Mouse (Mus musculus) liver, embryonic 15.5 days (tissue): ENCODE results near the gene Fitm2. TPM values are rescaled to one million over a fixed set of nuclear protein-coding genes. Genes with fewer than 3 reads are reported as not detected.
"Not testable (repeated sequence)": the region's sequence is repeated elsewhere in the genome, so short reads cannot be mapped to it uniquely, and the experiment has no call there.

Experiments used
- ATAC-seq: fragments of 200-750 bp; cut with Nextera tagmentation; 2 replicates; pipeline ENCODE4 v1.8.0; 2017; ENCODE audit warnings: moderate number of reproducible peaks, mild to moderate bottlenecking, moderate library complexity; ENCODE audit not compliant: insufficient read depth
- H3K27ac ChIP-seq: fragments of 300-500 bp; sonication (generic); replicated peaks from 2 replicates; pipeline ENCODE4 v1.5.1; 2015; ENCODE audit warnings: mild to moderate bottlenecking, inconsistent platforms
- H3K27me3 ChIP-seq: fragments of 300-500 bp; sonication (generic); 2 replicates; pipeline ENCODE4 v1.6.1; 2015; ENCODE audit warnings: mild to moderate bottlenecking, inconsistent platforms
- H3K36me3 ChIP-seq: fragments of 300-500 bp; sonication (generic); replicated peaks from 2 replicates; pipeline ENCODE4 v1.6.1; 2015; ENCODE audit warnings: moderate library complexity, mild to moderate bottlenecking, inconsistent platforms
- H3K4me1 ChIP-seq: fragments of 300-500 bp; sonication (generic); replicated peaks from 2 replicates; pipeline ENCODE4 v1.6.1; 2015; ENCODE audit warnings: inconsistent platforms
- H3K4me2 ChIP-seq: fragments of 300-500 bp; sonication (generic); 2 replicates; pipeline ENCODE4 v1.6.1; 2015; ENCODE audit warnings: moderate library complexity, mild to moderate bottlenecking, inconsistent platforms
- H3K4me3 ChIP-seq: fragments of 300-500 bp; sonication (generic); replicated peaks from 2 replicates; pipeline ENCODE4 v1.5.1; 2015; ENCODE audit warnings: mild to moderate bottlenecking, inconsistent platforms
- H3K9ac ChIP-seq: fragments of 300-500 bp; sonication (generic); 2 replicates; pipeline ENCODE4 v1.6.1; 2015; ENCODE audit warnings: moderate library complexity, mild to moderate bottlenecking, inconsistent platforms
- H3K9me3 ChIP-seq: fragments of 300-500 bp; sonication (generic); replicated peaks from 2 replicates; pipeline ENCODE4 v1.6.1; 2016; ENCODE audit warnings: inconsistent platforms
- WGBS: fragments of 180-500 bp; shearing (Covaris S2); methylation state at CpG from one replicate; pipeline ENCODE4 v1.1.7; 2015; ENCODE audit warnings: mixed read lengths; ENCODE audit not compliant: insufficient replicate concordance; 5-methylcytosine and 5-hydroxymethylcytosine counted together
- polyA plus RNA-seq: library from polyadenylated mRNA; unstranded; fragments of >200 nt; fragmentation: Nextera tagmentation; extraction: Ambion mirVana; gene quantifications from 2 replicates; pipeline ENCODE4 v1.2.1, GENCODE M21; 2015

Fitm2 gene
- polyA plus RNA-seq, 1 experiment from 2014 or later = 3.8 TPM

DNA sequence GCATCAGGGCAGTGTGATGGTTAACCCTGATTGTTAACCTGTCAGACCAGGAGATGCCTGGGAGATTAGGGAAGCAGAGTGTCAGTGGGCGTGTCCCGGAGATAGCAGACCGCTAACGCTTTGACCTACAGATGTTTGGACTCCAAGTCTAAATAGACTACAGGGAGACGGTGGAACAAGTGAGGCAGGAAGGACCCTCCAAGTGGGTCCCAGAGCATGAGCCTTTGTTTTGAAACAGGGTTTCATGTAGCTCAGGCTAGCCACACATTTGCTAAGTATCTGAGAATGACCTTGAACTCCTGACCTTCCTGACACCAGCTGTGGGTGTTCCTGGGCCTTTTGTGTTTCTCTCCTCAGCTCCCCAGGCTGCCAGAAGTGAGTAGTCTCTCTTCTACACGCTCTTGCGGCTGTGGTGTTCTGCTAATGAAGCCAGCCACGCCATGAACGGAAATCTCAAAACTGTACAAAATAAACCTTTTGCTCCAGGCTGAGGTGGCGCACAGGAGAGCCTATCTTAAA lies 9.1 kb downstream of the Fitm2 start:
- peaks cover 4% of the 10 kb centered on the region; the same call in 1 of the 2 replicates for H3K4me1 ChIP-seq
- H3K9me3 ChIP-seq = no peaks in the 10 kb centered on the region
- H3K4me2 ChIP-seq = no peak overlapping the region
- H3K4me3 ChIP-seq = no peak overlapping the region
- no peak for ATAC-seq
- H3K27ac ChIP-seq = no peak overlapping the region
- peaks cover 16% of the 10 kb centered on the region for H3K27me3 ChIP-seq
- 53% methylated on average over 10 of the region's 10 CpGs for WGBS
- H3K36me3 ChIP-seq = peaks cover 12% of the 10 kb centered on the region; the same call in 1 of the 2 replicates
- H3K9ac ChIP-seq = no peak overlapping the region

DNA sequence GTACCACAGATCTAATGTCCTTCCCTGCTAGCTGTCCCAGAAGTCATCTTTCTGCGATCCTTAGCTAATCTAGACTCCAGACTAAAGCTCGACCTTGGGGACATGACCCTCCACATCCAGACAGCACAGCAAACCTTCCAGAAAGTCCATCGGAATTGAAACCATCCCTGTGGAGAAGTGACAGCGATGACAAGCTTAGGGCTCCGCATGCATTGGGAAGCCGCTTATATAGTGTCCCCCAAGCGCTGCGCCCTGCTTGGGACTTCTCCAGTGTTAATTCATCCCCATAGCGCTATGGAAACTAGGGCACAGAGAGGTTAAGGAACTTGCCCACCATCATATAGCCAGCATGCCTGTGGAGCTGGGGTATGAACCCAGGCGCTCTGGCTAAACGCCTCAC lies 9.6 kb downstream of the Fitm2 start:
- Histone ChIP-seq H3K9ac (no peak overlapping the region), H3K27me3 (peaks cover 22% of the 10 kb centered on the region), H3K4me3 (no peak overlapping the region), H3K9me3 (no peaks in the 10 kb centered on the region), H3K4me2 (no peak overlapping the region), H3K4me1 (peaks cover 4% of the 10 kb centered on the region; the same call in 1 of the 2 replicates), H3K27ac (no peak overlapping the region), H3K36me3 (peaks cover 7% of the 10 kb centered on the region; the same call in 1 of the 2 replicates)
- WGBS = 61% methylated on average over 11 of the region's 11 CpGs
- ATAC-seq = no peak

DNA sequence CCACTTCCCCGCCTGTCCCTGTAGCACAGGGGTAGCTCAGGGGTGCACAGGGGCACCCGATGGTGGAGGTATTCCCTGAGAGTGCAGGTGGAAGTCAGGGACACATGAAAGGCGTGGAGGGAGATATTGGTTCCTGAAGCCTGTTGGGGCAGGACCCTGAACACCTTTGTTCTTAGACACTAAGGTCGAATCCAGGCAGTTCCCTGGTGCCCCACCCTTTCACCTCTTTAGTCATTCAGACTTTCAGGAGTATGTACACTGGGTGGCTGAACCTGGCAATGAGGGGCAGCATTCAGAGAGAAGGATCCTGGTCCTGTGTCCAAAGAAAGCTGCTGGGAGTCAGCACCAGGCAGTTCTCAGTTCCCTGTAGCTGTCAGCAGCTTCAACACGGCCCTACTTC lies 10.0 kb downstream of the Fitm2 start:
- H3K4me3 ChIP-seq = no peak overlapping the region
- H3K36me3 ChIP-seq = 0 out of 2 replicates have a peak, but pooled peaks cover 4% of the 10 kb centered on the region
- peaks cover 4% of the 10 kb centered on the region; the same call in 1 of the 2 replicates for H3K4me1 ChIP-seq
- H3K4me2 ChIP-seq = no peak overlapping the region
- no peaks in the 10 kb centered on the region for H3K9me3 ChIP-seq
- no peak overlapping the region for H3K27ac ChIP-seq
- H3K9ac ChIP-seq = no peak overlapping the region
- ATAC-seq = no peak
- H3K27me3 ChIP-seq = peaks cover 26% of the 10 kb centered on the region
- WGBS = 46% methylated on average over 5 of the region's 5 CpGs

DNA sequence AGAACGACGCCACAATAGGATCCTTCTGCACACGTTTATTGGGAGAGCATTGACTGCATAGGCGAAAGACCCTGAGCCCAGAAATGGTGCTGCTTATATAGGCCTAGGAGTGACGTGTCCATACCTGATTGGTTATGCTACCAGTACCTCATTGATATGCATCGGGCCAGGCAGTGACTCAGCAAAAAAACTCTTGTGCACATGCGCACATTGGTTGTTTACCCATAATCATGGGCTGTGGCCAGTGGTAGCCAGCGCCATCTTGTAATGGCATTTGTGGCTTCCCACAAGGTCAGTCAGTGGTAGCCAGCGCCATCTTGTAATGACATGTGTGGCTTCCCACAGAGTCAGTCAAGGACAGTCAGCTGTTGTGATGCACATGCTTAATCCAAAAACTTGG lies 11.1 kb downstream of the Fitm2 start:
- not testable (repeated sequence) for H3K4me2 ChIP-seq, ATAC-seq, H3K4me3 ChIP-seq, H3K4me1 ChIP-seq, H3K36me3 ChIP-seq, H3K9ac ChIP-seq, H3K27ac ChIP-seq, H3K9me3 ChIP-seq
- H3K27me3 ChIP-seq = peaks cover 26% of the 10 kb centered on the region
- 75% methylated on average over 9 of the region's 9 CpGs for WGBS

DNA sequence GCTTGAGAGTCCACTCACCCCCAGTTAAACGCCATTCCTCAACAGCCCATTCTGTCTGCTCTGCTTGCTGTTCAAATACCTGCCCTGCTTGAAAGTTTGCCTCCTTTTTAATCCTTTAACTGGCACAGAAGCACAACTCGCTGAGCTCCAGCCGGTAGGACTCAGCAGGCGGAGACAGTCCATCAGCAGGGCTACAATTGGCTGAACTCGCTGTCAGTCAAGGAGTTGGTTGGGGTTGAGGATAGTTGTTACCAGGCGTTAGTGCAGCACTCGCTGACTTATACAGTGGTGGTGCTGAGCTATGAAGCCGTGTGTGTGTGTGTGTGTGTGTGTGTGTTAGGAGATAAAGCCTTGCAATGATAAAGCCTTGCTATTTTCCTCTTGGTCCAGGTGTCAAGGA lies 11.8 kb downstream of the Fitm2 start:
- Histone ChIP-seq H3K27ac (no peak overlapping the region), H3K36me3 (no peaks in the 10 kb centered on the region), H3K9ac (no peak overlapping the region), H3K9me3 (no peaks in the 10 kb centered on the region), H3K4me2 (no peak overlapping the region), H3K27me3 (peaks cover 26% of the 10 kb centered on the region), H3K4me1 (peaks cover 4% of the 10 kb centered on the region; the same call in 1 of the 2 replicates), H3K4me3 (no peak overlapping the region)
- WGBS = 76% methylated on average over 8 of the region's 8 CpGs
- ATAC-seq = no peak

DNA sequence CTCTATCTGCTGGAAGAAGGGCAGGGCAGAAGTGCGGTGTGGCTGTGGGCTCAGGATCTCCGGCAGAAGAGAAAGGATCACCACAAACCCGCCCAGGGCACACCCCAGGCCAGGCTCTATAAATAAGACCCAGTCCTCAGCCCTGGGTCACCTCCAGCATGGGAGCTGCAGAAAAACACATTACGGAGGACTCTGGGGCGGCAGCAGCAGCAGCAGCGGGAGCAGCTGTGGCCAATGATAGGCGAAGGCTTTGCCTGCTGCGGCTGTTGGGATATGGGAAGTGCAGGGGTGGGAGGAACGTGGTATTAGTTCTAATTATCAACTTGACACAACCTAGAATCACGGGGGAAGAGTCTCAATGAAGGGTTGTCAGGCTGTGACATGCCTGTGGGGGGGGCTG lies 13.0 kb downstream of the Fitm2 start:
- 37% methylated on average over 10 of the region's 10 CpGs for WGBS
- Histone ChIP-seq H3K9me3 (no peaks in the 10 kb centered on the region), H3K9ac (no peak overlapping the region), H3K27me3 (peaks cover 26% of the 10 kb centered on the region), H3K36me3 (no peaks in the 10 kb centered on the region), H3K4me3 (no peak overlapping the region), H3K27ac (no peak overlapping the region), H3K4me1 (peaks cover 4% of the 10 kb centered on the region; the same call in 1 of the 2 replicates), H3K4me2 (no peak overlapping the region)
- no peak for ATAC-seq

DNA sequence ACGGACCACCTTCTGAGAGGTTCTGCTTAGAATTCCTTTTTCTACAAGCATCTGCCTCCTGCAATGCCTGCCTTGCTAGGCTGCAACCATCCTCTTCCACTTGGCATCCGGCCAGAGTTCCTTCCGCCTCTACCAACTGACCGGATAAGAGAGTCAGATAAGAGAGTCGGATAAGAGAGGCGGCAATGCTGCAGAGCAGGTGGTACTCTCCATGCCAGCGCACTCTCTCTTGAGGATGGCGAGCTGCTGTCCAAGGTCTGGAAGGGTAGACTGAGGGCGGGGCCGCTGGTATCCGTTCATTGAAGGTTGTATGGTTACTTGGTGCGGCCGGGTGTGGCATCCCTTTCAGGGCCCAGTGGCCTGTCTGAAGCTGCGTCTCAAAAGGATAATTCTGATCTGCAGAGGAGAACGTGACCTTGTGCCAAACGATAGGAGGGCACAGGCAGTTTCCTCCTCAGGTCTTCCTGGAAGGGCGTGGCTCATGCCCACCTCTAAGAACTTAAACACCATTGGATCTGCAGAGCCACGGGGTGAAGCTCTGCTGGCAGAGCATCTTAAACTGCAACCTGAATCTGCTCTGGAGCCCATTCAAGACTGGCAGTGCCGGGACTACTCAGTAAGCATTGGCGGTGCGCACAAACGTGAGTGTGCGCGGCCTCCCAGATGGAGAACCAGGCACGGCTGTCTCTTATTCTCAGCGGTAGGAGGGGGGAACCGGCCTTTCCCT lies 13.7 kb downstream of the Fitm2 start:
- H3K4me1 ChIP-seq = peaks cover 4% of the 10 kb centered on the region; the same call in 1 of the 2 replicates
- WGBS = 35% methylated on average over 27 of the region's 27 CpGs
- no peak for ATAC-seq

DNA sequence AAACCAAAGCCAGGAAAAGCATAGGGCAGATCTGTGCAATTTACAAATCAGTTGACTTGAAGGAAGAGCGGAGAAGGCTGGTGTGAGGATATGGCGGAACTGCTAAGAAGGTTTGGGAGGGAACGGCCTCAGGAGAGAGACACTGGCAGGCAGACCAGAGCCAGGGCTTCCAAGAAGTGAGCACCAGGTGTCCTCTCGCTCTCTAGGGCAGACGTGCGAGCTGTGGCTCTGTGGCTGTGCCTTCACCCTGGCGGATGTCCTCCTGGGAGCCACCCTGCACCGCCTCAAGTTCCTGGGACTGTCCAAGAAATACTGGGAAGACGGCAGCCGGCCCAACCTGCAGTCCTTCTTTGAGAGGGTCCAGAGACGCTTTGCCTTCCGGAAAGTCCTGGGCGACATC lies 19.1 kb downstream of the Fitm2 start:
- Histone ChIP-seq H3K4me3 (no peak overlapping the region), H3K9me3 (no peaks in the 10 kb centered on the region), H3K36me3 (no peaks in the 10 kb centered on the region), H3K9ac (no peak overlapping the region), H3K27me3 (peaks cover 10% of the 10 kb centered on the region), H3K4me1 (no peaks in the 10 kb centered on the region), H3K4me2 (no peak overlapping the region), H3K27ac (no peak overlapping the region)
- WGBS = 66% methylated on average over 13 of the region's 13 CpGs
- ATAC-seq = no peak

More for the DNA sequence above, 13.7 kb downstream of the Fitm2 start:
- no peaks in the 10 kb centered on the region for H3K9me3 ChIP-seq
- H3K4me3 ChIP-seq = no peak overlapping the region
- no peak overlapping the region for H3K9ac ChIP-seq
- no peaks in the 10 kb centered on the region for H3K36me3 ChIP-seq
- no peak overlapping the region for H3K4me2 ChIP-seq
- H3K27ac ChIP-seq = no peak overlapping the region
- peaks cover 26% of the 10 kb centered on the region for H3K27me3 ChIP-seq

DNA sequence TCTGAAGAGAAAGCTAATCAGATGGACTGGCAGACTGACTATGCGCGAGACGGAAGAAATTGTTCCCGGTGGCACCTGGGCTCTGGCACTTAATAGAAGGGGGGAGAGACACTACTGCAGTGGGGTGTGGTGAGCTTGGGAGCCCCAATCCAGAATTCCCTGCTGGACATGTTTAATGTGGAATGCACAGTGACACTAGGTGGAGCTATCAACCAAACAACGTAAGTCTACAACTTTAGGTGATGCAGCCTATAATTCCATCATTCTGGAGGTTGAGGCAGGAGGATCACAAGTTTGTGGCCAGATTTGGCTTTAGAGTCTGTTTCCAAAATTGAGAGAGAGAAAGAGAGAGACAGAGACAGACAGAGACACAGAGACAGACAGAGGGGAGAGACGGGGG lies 19.7 kb downstream of the Fitm2 start:
- ATAC-seq = no peak
- no peaks in the 10 kb centered on the region for H3K4me1 ChIP-seq
- 75% methylated on average over 6 of the region's 6 CpGs for WGBS

DNA sequence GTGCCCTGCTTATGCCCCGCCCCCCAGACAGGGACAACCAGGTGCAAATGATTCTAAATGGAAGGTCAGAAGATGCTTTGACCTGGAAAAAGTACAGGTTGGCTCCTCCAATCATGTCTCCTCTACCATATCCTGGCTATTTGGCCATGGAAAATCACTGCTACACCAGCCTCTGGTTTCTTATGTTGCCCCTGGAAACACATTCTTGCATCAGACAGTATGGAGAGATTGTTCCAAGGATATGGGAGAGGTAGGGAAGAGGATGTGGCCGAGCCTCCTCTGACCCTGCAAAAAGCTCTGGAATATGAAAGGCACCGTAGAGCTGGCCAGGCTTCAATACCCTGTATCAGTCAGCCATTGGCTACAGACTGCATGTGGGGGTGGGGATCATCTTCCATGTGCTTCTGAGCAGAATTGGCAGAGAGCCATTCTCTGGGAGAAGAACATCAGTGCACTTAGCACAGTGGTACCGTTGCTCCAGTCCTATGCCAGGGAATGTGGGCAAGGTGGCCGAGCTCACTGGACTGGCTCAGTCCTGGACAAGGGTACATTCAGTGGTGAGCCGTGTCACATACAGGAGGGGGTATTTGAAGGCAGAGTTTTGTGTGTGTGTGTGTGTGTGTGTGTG lies 21.6 kb downstream of the Fitm2 start:
- H3K9me3 ChIP-seq = no peaks in the 10 kb centered on the region
- WGBS = 45% methylated on average over 6 of the region's 6 CpGs
- no peak overlapping the region for H3K27ac ChIP-seq

More for the DNA sequence above, 19.7 kb downstream of the Fitm2 start:
- Histone ChIP-seq H3K27ac (no peak overlapping the region), H3K27me3 (peaks cover 3% of the 10 kb centered on the region), H3K9ac (no peak overlapping the region), H3K4me3 (no peak overlapping the region), H3K36me3 (no peaks in the 10 kb centered on the region), H3K4me2 (no peak overlapping the region), H3K9me3 (no peaks in the 10 kb centered on the region)

DNA sequence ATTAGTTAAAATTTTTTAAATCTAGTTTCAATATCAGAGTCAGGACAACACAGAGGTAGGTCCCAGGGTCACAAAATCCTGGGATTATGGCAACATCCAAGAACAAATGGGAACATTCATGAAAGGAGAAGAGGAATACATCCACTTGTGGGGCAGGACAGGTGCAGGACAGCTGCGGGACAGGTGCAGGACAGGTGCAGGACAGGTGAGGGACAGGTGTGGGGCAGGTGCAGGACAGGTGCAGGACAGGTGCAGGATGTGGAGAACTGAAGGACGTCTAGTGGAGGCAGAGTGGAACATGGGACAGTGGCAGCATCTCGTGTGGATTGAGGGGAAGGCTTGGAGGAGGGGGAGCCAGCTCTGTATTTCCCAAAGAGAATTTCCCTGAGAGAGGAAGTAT lies 23.2 kb downstream of the Fitm2 start:
- Histone ChIP-seq H3K9me3 (no peaks in the 10 kb centered on the region), H3K4me1 (no peaks in the 10 kb centered on the region), H3K27ac (no peak overlapping the region), H3K27me3 (no peaks in the 10 kb centered on the region), H3K4me2 (no peak overlapping the region), H3K36me3 (no peaks in the 10 kb centered on the region), H3K9ac (no peak overlapping the region), H3K4me3 (no peak overlapping the region)
- 31% methylated on average over 3 of the region's 3 CpGs for WGBS
- no peak for ATAC-seq

More for the DNA sequence above, 21.6 kb downstream of the Fitm2 start:
- Histone ChIP-seq H3K4me1 (no peaks in the 10 kb centered on the region), H3K27me3 (no peaks in the 10 kb centered on the region), H3K4me2 (no peak overlapping the region), H3K36me3 (no peaks in the 10 kb centered on the region), H3K4me3 (no peak overlapping the region), H3K9ac (no peak overlapping the region)
- no peak for ATAC-seq
